Mouse (Mus musculus) heart, postnatal 14 days (tissue): ENCODE measurements at regions not wholly inside any gene's neighbourhood (a gene's known extent, or its start where the extent isn't known, plus 50 kb on each side); places are given as distances from the start of the nearest gene placed in this dataset.

ENCODE experiments used
- DNase-seq, 2 experiments: peaks; one replicate each; pipeline ENCODE4 v3.0.0; 2021 to 2022
- intact Hi-C: fragments of 180-260 bp; cut with DNase I; formaldehyde crosslinking; loops from one replicate; pipeline ENCODE4 v1.15.1; 2025

DNA sequence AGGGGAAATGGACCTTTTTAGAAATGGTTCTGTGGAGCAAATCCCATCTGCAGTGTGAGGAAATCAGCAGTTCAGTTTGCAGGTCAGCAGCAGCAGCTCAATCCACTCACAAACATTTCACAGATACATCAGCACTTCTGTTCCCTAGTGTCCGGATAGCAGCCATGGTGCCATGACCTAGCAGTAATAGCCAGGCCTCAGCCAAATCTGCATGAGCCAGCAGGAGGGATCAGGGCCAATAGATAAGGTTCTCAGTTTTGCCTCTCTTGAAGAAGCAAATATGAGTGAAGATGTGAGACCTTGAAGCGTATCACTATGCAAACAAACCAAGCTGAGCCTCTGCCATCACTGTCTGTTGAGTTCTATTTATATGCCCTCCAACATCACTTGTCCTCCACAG lies 380.7 kb upstream of the Chrm3 start:
- intact Hi-C loops, result no loop called here
- peak; percentile 9 to 37 for DNase-seq

DNA sequence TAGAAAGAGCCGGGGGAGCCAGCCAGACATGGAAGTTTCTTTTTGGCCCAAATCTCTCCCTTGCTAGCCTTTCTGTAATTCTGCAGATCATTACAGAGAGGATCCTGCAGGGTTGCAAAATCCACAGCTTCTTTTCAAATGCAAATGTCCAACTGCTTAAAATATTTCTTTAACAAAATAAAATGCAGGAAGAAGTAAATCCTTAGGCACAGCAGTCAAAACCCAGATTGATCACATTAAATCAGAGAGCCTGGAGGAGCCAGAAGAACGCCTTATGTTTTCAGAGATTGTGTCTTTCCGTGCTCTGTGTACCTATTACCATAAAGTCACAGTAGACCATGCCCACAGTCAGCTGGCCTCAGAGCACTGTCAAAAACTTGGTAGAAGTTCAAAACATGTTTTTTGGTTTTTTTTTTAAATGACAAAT lies 365.1 kb upstream of the Chrm3 start:
- no peak for DNase-seq
- intact Hi-C loops, result no loop called here

DNA sequence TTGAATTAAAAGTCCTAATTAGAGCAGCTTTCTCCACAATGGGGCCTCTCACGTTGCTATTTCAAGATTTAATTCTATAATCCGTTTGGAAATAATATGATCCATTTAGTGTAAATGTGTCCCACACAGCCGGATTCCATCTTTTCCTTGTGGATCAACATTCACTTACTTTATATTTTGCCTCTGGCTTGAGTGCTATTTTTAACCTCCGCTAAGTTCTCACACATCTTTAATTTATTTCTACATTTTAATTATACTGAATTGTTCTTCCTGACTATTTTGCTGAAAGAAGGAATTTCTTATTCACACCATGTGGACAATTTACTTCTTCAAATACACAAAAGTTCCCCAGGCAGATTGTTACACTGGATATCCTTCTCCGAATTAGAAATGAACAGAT lies 364.7 kb upstream of the Chrm3 start:
- DNase-seq, result no peak
- intact Hi-C loops, result no loop called here

- DNase-seq, result no peak
- intact Hi-C loops, result no loop called here
Observed at GRCm38 (mm10) chr13:10720639-10721038, 360.0 kb upstream of the Chrm3 start.

GRCm38 (mm10) chr13:10711451-10711850 lies 350.8 kb upstream of the Chrm3 start:
- intact Hi-C loops, result no loop called here
- DNase-seq, result no peak

- intact Hi-C loops, result no loop called here
Observed at GRCm38 (mm10) chr13:10710909-10711308, 350.3 kb upstream of the Chrm3 start.

GRCm38 (mm10) chr13:10697146-10697545 lies 336.5 kb upstream of the Chrm3 start:
- intact Hi-C loops, result no loop called here
- no peak for DNase-seq

More at GRCm38 (mm10) chr13:10710909-10711308, 350.3 kb upstream of the Chrm3 start:
- DNase-seq, result no peak

- intact Hi-C loops, result no loop called here
- peak; percentile 81 to 84 for DNase-seq
Observed at GRCm38 (mm10) chr13:10696181-10696977, 335.7 kb upstream of the Chrm3 start.

DNA sequence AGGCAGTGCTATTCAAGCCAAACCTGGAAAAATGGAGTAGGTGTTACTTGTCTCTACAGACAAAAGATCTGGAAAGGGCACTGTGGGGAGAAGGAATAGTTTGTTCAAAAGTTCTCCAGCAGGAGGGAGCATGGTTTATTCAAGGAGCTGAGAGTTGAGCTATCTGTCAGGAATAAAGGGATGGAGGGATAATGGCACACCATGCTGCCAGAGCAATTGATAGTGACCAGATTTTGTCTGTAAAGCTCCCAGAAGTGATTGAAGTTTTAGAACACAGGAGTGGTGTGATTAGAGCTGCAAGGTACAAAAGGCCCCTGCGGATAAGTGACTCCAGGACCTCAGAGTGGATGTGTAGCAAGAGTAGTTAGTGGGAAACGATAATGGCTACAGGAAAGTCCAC lies 330.7 kb upstream of the Chrm3 start:
- no peak for DNase-seq
- intact Hi-C loops, result no loop called here

DNA sequence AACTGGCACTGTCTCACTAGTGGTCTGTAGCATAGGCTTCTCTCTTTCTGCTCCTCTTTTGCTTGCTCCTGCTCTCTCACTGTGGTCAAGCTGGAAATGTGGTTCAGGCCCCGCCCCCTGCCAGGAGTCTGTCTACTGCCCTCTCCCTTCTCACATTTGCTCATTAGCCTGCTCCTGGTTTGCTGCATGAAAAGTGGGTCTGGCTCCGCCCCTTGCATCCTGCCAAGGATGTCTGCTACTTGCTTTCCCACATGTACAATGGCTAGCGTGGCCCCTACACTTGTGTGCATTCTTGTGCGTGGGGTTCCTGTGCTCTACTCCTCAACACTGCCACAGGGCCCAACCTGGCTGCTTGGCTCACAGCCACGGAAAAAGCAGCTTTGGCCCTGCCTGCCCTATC lies 326.7 kb upstream of the Chrm3 start:
- no peak for DNase-seq
- intact Hi-C loops, result no loop called here

DNA sequence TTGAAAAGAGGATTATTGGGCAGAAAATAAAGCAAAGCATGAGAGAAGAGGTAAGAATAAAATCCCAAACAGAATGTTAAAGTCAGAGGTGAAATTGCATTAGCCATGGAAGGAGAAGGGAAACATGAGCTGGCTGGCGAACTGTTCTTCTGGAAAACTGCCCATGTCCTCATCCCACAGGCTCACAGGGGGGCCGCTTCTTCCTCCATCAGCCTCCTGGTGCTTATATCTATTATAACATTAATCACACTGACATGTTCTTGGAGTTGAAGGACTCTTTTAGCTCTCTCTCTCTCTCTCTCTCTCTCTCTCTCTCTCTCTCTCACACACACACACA lies 293.4 kb upstream of the Chrm3 start:
- peak in 1 of 2 experiments; percentile 10 for DNase-seq
- intact Hi-C loops, result no loop called here

DNA sequence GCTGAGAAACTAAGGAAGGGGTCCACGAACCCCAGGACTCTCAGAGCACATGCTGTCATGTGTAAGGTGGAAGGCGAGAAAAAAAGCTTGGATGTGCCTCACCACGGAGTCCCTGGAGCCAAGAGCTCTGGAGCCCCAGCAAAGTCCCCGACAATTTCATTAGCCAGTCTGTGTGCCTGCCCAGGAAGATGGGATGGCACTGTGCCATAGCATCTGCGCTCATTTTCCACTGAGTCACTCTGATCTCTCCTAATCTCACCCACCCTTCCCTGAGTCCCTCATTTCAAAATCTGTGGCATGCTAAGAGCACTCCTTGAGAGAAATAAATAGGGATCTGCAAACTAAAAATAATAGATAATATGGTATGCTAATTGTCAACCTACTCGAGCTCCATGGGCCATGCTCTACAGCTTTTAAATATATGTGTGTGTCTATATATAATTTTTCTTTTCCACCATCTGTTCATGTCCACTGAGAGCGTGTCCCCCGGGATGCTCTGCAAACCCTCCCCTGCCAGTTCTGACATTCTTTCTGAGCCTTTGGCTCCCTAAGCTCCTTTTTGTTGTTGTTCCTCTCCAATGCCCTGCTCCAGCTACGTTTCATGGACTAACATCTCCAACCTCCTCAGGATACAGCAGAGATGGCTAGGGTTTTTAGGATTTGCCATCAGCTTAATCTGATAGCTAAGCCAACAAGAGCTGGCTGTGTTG lies 292.9 kb upstream of the Chrm3 start:
- peak; percentile 6 to 21 for DNase-seq
- intact Hi-C loops, result no loop called here

DNA sequence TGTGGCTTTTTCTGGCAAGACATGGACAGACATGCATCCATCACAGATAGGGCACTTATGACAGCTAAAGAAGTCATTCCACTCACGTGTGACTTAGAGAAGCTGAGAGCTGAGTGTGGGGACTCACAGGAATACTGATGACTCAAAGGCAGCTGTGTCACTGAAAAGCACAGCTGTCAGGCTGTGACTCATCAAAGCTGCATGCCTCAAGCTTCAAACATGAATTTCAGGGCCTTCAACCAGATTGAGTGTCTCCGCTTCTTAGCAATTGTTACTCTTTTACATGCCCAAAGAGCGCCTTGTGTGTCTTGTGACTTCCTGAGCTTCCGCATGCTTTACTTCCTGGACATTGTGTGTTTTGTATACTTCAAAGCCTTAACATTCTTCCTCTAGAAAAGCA lies 276.2 kb upstream of the Chrm3 start:
- intact Hi-C loops, result no loop called here
- DNase-seq, result peak in 1 of 2 experiments; percentile 8

DNA sequence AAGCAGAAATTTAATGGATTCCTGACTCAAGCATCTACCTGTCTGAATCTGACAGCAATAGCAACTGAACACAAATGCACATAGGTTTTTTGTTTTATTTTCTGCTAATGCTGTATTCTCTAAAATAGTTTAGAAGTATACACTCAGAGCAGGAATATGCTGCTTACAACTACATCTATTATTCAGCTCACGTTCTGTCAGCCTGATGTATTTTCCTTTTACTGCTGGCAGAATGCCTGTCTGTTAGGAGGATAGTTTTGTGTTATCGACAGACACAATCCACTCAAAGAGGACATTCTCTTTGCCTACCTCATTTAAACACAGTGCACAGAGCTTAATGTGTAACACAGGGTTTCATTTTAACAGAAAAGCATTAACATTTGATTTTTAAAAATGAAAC lies 269.8 kb upstream of the Chrm3 start:
- no peak for DNase-seq

GRCm38 (mm10) chr13:10619661-10620060 lies 259.0 kb upstream of the Chrm3 start:
- intact Hi-C loops, result no loop called here
- DNase-seq, result no peak

More for the DNA sequence above, 269.8 kb upstream of the Chrm3 start:
- intact Hi-C loops, result no loop called here

DNA sequence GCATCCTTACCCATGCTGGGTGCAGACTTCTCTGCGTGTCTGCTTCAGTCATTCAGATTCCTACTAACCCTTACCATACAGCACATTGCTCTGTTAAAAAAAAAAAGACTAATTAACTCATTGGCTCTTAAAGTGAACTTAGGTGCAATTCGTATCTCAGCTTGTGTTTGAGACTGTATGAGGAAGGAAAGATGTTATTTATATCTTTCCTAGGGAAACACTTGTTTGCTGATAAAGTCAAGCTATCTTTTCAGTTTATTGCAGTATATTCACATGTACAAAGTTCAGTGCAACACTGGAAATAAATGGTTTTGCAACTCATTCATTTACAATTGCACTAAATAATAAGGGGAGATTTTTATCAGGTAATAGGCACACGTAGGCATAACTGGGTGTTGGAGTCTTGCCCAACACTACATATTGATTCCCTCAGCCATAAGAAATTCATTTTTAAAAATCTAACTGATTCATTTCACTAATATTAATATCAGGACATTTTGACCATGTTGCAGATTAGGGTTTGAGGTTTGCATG lies 257.8 kb upstream of the Chrm3 start:
- intact Hi-C loops, result no loop called here
- no peak for DNase-seq

- DNase-seq, result no peak
- intact Hi-C loops, result no loop called here
Observed at GRCm38 (mm10) chr13:10574951-10575350, 214.3 kb upstream of the Chrm3 start.

DNA sequence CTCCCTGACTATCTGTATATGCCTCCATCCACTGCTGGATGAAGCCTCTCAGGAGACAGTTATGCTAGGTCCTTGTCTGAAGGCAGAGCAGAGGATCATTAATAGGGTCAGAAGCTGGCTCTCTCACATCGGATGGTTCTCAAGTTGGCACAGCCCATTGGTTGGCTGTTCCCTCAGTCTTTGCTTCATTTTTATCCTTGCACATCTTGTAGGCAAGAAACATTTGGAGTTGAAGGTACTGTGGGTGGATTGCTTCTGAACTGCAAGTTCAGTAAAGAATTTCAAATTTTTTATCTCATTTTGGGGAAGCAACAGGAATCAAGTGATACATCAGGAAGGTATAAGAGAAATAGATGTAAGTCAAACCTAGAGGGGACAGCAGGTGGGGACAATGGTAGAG lies 206.2 kb upstream of the Chrm3 start:
- no peak for DNase-seq
- intact Hi-C loops, result no loop called here

GRCm38 (mm10) chr13:10557559-10557958 lies 196.9 kb upstream of the Chrm3 start:
- intact Hi-C loops, result no loop called here
- DNase-seq, result no peak

GRCm38 (mm10) chr13:10554595-10554994 lies 193.9 kb upstream of the Chrm3 start:
- DNase-seq, result no peak
- intact Hi-C loops, result no loop called here

DNA sequence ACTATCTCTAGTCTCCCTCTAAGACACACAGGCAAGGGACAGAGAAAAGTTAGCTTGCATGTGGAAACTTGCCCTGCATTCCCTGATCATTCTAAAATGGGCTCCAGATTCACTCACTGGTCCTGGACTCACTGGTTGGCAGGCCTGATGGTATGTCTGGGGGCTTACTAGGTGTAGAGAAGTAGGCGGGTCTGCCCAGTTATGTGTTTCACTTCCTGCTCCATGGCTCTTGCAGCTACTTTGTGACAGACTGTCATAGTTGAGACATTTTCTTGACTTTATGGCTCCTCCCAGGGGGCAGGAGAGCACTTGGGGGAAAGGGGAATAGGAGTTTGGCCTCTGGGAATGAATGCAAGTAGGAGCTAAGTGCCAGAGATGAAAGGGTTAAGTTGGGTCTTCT lies 182.1 kb upstream of the Chrm3 start:
- DNase-seq, result no peak
- intact Hi-C loops, result no loop called here
